Mouse (Mus musculus) limb, embryonic 15.5 days (tissue): Measurements from ENCODE around the gene Rnasel. TPM values are rescaled to one million over a fixed set of nuclear protein-coding genes. Genes with fewer than 3 reads are reported as not detected.

Source experiments
- ATAC-seq: fragments of 200-750 bp; cut with Nextera tagmentation; 2 replicates; pipeline ENCODE4 v1.8.0; 2017; ENCODE audit warnings: low read depth, moderate TSS enrichment; ENCODE audit not compliant: insufficient number of reproducible peaks, low FRiP score, low TSS enrichment
- H3K27ac ChIP-seq: fragments of 300-500 bp; sonication (generic); 2 replicates; pipeline ENCODE4 v1.5.1; 2015; ENCODE audit warnings: moderate library complexity, mild to moderate bottlenecking, inconsistent platforms
- H3K27me3 ChIP-seq: fragments of 300-500 bp; sonication (generic); 2 replicates; pipeline ENCODE4 v1.6.1; 2015; ENCODE audit warnings: inconsistent platforms
- H3K36me3 ChIP-seq: fragments of 300-500 bp; sonication (generic); 2 replicates; pipeline ENCODE4 v1.6.1; 2015; ENCODE audit warnings: inconsistent platforms
- H3K4me1 ChIP-seq: fragments of 300-500 bp; sonication (generic); 2 replicates; pipeline ENCODE4 v1.6.1; 2015; ENCODE audit warnings: inconsistent platforms
- H3K4me2 ChIP-seq: fragments of 300-500 bp; sonication (generic); 2 replicates; pipeline ENCODE4 v1.6.1; 2015; ENCODE audit warnings: mild to moderate bottlenecking, inconsistent platforms
- H3K4me3 ChIP-seq: fragments of 300-500 bp; sonication (generic); 2 replicates; pipeline ENCODE4 v1.5.1; 2015; ENCODE audit warnings: mild to moderate bottlenecking, inconsistent platforms
- H3K9ac ChIP-seq: fragments of 300-500 bp; sonication (generic); 2 replicates; pipeline ENCODE4 v1.6.1; 2015; ENCODE audit warnings: inconsistent platforms
- H3K9me3 ChIP-seq: fragments of 300-500 bp; sonication (generic); 2 replicates; pipeline ENCODE4 v1.6.1; 2016; ENCODE audit warnings: inconsistent platforms
- WGBS: fragments of 180-500 bp; shearing (Covaris S2); methylation state at CpG from one replicate; pipeline ENCODE4 v1.1.7; 2015; 5-methylcytosine and 5-hydroxymethylcytosine counted together
- polyA plus RNA-seq: library from polyadenylated mRNA; unstranded; fragments of >200 nt; fragmentation: Nextera tagmentation; extraction: Ambion mirVana; gene quantifications from 2 replicates; pipeline ENCODE4 v1.2.1, GENCODE M21; 2015

The Rnasel gene
- polyA plus RNA-seq, 1 experiment from 2014 or later, result 10.2 TPM

DNA sequence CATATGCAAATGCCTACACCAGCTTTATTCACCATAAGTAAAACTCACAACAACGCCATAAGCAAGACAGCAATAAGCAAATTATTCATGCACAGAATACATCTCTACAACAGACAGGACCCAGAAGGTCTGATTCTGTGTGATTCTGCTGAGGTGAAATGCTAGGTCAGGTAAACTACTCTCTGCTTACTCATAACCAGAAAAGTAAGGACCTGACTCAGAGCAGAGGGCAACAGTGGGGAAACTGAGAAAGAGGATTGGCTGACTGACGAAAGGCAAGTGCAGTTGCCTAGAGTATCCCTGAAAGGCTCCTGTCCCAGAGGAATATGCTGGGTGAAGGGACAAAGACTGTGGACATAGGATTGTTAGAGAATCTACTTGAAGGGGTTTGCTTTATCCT, 36.6 kb upstream of the Rnasel start:
- Histone ChIP-seq H3K9ac (no peak overlapping the region), H3K9me3 (no peaks in the 10 kb centered on the region), H3K27me3 (no peaks in the 10 kb centered on the region), H3K4me2 (no peak overlapping the region), H3K36me3 (no peaks in the 10 kb centered on the region), H3K4me3 (no peak overlapping the region), H3K27ac (no peak overlapping the region), H3K4me1 (peaks cover 3% of the 10 kb centered on the region; the same call in 1 of the 2 replicates)
- 90% methylated on average over 2 of the region's 2 CpGs for WGBS
- ATAC-seq, result no peak

- H3K4me1 ChIP-seq, result no peaks in the 10 kb centered on the region
- ATAC-seq, result no peak
These were observed 31.2 kb upstream of the Rnasel start for GRCm38 (mm10) chr1:153717990-153718389.

DNA sequence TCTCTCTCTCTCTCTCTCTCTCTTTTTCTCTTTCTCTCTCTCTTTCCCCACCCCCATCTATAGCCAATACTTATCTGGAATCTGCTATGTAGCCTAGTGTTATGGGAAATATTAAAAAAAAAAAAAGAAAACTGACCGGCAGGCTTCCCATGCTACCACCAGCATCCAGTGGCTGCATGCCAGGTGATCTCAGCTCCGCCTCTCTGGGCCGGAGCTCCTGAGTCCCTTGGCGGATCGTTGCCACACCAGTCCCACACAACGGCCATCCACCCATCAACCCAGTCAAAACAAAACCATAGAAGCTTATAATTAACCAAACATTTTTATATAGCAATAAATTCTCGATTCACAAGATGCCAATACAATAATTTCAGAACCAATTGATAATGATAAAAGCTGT, 28.3 kb upstream of the Rnasel start:
- Histone ChIP-seq H3K4me2 (no peak overlapping the region), H3K36me3 (no peaks in the 10 kb centered on the region), H3K4me1 (no peaks in the 10 kb centered on the region), H3K27me3 (no peaks in the 10 kb centered on the region), H3K9ac (no peak overlapping the region), H3K9me3 (no peaks in the 10 kb centered on the region), H3K27ac (no peak overlapping the region), H3K4me3 (no peak overlapping the region)
- 74% methylated on average over 7 of the region's 7 CpGs for WGBS
- ATAC-seq, result no peak

More at GRCm38 (mm10) chr1:153717990-153718389, 31.2 kb upstream of the Rnasel start:
- no peak overlapping the region for H3K4me3 ChIP-seq
- H3K9me3 ChIP-seq, result no peaks in the 10 kb centered on the region
- H3K4me2 ChIP-seq, result no peak overlapping the region
- H3K36me3 ChIP-seq, result no peaks in the 10 kb centered on the region
- WGBS, result 76% methylated on average over 1 of the region's 1 CpGs
- H3K9ac ChIP-seq, result no peak overlapping the region
- no peaks in the 10 kb centered on the region for H3K27me3 ChIP-seq
- H3K27ac ChIP-seq, result no peak overlapping the region

DNA sequence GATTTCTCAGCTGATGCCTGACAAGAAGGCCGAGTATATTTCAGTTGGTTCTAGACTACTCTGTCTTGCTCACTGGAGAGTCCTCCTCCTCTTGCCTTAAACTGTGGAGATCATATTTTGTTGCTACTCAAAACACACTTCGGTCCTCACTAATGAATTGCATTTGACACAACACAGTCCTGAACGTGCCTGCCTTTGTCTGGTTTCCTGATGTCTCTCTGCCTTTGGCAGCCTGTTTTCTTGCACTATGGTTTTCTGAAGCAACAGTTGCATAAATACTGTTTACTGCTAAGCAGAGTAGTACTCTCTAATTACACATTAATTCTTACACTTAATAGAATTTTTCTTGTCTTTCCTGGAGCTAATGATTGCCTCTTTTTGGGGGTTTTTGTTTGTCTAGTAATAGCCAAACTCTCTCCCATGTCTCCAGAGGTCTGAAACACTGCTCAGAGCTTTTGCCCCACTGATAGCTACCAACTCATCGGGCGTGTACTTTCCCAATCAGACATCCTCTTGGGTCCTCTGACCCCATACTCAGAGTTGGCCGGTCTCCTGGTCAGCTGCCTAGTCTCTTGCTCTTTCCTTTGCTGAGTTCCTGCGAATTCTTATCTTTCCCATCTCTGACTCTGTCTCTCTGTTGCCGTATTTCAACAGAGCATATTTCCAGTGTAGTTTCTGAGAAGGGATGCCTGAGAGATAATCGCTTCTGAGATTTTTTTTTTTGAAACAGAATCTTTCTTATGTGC, 27.5 kb upstream of the Rnasel start:
- Histone ChIP-seq H3K36me3 (no peaks in the 10 kb centered on the region), H3K27me3 (no peaks in the 10 kb centered on the region), H3K4me1 (no peaks in the 10 kb centered on the region), H3K4me2 (no peak overlapping the region), H3K9ac (no peak overlapping the region), H3K9me3 (no peaks in the 10 kb centered on the region), H3K4me3 (no peak overlapping the region), H3K27ac (no peak overlapping the region)
- WGBS, result 85% methylated on average over 9 of the region's 9 CpGs
- ATAC-seq, result no peak

DNA sequence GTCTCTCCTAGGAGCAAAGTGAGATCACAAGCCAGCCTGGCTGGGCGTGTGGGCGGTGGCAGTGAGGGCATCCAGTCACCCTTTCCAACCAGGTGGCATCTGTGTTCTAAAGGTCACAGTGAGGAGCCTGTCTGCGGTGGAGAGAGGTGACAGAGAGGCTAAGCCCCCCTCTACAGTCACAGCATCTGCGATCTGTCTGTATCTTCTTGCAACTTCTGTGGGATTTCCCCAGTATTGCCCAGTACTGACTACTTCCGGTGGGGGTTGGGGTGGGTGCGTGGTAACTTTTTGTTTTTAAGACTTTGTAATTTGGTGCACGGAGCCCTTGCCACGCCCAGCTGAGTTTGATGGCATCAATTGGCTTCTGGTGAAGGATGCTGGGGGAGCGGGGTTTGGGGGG, 25.8 kb upstream of the Rnasel start:
- no peak overlapping the region for H3K4me3 ChIP-seq
- no peaks in the 10 kb centered on the region for H3K36me3 ChIP-seq
- no peak overlapping the region for H3K9ac ChIP-seq
- H3K4me1 ChIP-seq, result no peaks in the 10 kb centered on the region
- no peak overlapping the region for H3K4me2 ChIP-seq
- no peak overlapping the region for H3K27ac ChIP-seq
- 71% methylated on average over 9 of the region's 9 CpGs for WGBS
- no peaks in the 10 kb centered on the region for H3K9me3 ChIP-seq
- ATAC-seq, result no peak
- no peaks in the 10 kb centered on the region for H3K27me3 ChIP-seq

DNA sequence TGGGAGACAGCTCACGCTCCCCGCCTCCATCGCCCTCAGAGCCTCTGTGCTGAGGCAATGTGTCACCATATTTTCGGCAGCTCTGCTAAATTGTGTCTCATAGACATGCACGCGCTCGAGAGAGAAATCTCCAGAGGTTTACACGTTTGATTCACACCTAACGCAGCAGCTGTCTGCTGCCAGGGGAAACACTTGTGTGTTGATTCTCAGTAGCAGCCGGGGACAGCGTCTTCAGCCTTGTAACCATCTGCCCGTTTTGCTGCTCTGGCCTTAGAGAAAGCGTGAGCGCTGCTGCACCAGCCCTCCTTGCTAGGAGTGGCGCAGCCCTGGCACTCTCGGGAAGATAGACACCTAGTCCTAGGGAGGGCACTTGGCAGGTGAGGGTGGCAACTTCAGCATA, 22.6 kb upstream of the Rnasel start:
- Histone ChIP-seq H3K4me3 (no peak overlapping the region), H3K27me3 (no peaks in the 10 kb centered on the region), H3K36me3 (no peaks in the 10 kb centered on the region), H3K27ac (no peak overlapping the region), H3K9me3 (no peaks in the 10 kb centered on the region), H3K4me1 (no peaks in the 10 kb centered on the region), H3K9ac (no peak overlapping the region), H3K4me2 (no peak overlapping the region)
- 78% methylated on average over 16 of the region's 16 CpGs for WGBS
- ATAC-seq, result no peak

- Histone ChIP-seq H3K36me3 (no peaks in the 10 kb centered on the region), H3K4me1 (peaks cover 17% of the 10 kb centered on the region), H3K9ac (no peak overlapping the region), H3K9me3 (no peaks in the 10 kb centered on the region), H3K27me3 (0 out of 2 replicates have a peak, but pooled peaks cover 3% of the 10 kb centered on the region), H3K4me2 (no peak overlapping the region), H3K27ac (no peak overlapping the region), H3K4me3 (no peak overlapping the region)
- 63% methylated on average over 2 of the region's 2 CpGs for WGBS
- ATAC-seq, result no peak
These were observed 19.4 kb upstream of the Rnasel start for GRCm38 (mm10) chr1:153729806-153730205.

DNA sequence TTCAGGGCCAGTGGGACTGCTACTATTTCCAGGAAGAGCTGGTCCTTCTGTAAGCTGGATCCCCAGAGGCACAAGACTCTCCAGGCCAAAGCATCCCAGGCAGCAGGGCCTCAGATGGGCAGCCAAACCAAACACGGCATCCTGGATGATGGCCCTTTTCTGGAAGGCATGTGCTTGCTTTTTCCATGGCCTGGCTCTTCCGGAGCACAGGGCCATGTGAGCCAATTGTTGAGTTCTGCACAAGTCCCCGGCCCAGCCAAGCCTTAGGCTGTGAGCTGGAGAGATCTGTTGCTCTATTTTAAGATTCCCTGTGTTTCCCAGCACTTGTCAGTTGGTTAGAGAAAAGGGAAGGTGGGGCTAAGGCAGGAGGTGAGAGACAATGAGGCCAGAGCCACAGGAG, 18.6 kb upstream of the Rnasel start:
- H3K4me3 ChIP-seq, result no peak overlapping the region
- H3K4me2 ChIP-seq, result no peak overlapping the region
- H3K9me3 ChIP-seq, result no peaks in the 10 kb centered on the region
- H3K36me3 ChIP-seq, result no peaks in the 10 kb centered on the region
- WGBS, result 35% methylated on average over 3 of the region's 3 CpGs
- H3K9ac ChIP-seq, result no peak overlapping the region
- no peak overlapping the region for H3K27ac ChIP-seq
- no peak for ATAC-seq
- H3K27me3 ChIP-seq, result 0 out of 2 replicates have a peak, but pooled peaks cover 3% of the 10 kb centered on the region
- H3K4me1 ChIP-seq, result peaks cover 17% of the 10 kb centered on the region

DNA sequence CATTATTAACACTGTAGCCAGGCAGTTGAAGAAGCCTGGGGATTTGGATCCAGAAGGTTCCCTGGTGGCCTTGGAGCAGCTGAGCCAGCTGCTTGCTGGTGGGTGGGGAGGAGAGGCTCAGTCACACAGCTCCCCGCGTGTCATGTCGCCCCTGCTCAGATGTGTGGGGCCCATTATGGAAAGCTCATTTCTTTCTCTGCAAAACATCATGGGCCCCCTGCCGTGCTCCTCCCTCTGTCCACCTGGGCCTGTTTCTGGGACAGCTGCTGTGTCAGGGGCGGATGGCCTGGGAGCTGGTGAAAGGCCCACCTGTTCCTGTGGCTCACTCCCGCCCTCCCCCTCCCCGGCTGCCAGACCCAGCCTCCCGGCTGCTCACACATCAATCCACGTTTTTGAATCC, 16.0 kb upstream of the Rnasel start:
- no peak overlapping the region for H3K4me2 ChIP-seq
- ATAC-seq, result no peak
- WGBS, result 27% methylated on average over 9 of the region's 9 CpGs
- peaks cover 25% of the 10 kb centered on the region for H3K4me1 ChIP-seq
- no peaks in the 10 kb centered on the region for H3K36me3 ChIP-seq
- no peak overlapping the region for H3K4me3 ChIP-seq
- H3K27me3 ChIP-seq, result peaks cover 9% of the 10 kb centered on the region; the same call in 1 of the 2 replicates
- no peak overlapping the region for H3K27ac ChIP-seq
- no peak overlapping the region for H3K9ac ChIP-seq
- H3K9me3 ChIP-seq, result no peaks in the 10 kb centered on the region

GRCm38 (mm10) chr1:153734866-153735265, 14.4 kb upstream of the Rnasel start:
- Histone ChIP-seq H3K9me3 (no peaks in the 10 kb centered on the region), H3K36me3 (no peaks in the 10 kb centered on the region), H3K27ac (no peak overlapping the region), H3K27me3 (peaks cover 19% of the 10 kb centered on the region), H3K4me3 (no peak overlapping the region), H3K4me1 (peaks cover 31% of the 10 kb centered on the region), H3K9ac (no peak overlapping the region), H3K4me2 (no peak overlapping the region)
- ATAC-seq, result no peak
- WGBS, result 87% methylated on average over 4 of the region's 4 CpGs

DNA sequence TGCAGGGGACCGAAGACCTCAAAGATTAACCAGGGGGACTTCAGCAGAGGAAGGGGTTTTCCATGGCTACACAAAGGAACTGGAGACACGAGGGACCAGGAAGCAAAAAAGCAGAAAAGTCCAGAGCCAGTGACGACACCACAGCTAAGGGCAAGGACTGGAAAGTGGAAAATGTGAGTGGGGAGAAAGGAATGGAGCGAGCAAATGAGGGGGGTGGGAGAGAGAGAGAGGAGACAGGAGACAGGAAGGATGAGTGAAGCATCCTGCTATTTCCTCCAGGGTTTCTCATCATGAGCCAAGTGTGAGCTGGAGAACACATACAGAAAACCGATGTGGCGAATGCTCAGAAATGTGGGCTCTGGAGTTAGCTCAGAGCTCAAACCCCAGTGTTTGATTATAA, 13.1 kb upstream of the Rnasel start:
- ATAC-seq, result no peak
- Histone ChIP-seq H3K27ac (no peak overlapping the region), H3K4me2 (no peak overlapping the region), H3K4me3 (no peak overlapping the region), H3K36me3 (no peaks in the 10 kb centered on the region), H3K4me1 (peaks cover 38% of the 10 kb centered on the region), H3K9me3 (no peaks in the 10 kb centered on the region), H3K9ac (no peak overlapping the region), H3K27me3 (peaks cover 19% of the 10 kb centered on the region)
- 58% methylated on average over 6 of the region's 6 CpGs for WGBS

DNA sequence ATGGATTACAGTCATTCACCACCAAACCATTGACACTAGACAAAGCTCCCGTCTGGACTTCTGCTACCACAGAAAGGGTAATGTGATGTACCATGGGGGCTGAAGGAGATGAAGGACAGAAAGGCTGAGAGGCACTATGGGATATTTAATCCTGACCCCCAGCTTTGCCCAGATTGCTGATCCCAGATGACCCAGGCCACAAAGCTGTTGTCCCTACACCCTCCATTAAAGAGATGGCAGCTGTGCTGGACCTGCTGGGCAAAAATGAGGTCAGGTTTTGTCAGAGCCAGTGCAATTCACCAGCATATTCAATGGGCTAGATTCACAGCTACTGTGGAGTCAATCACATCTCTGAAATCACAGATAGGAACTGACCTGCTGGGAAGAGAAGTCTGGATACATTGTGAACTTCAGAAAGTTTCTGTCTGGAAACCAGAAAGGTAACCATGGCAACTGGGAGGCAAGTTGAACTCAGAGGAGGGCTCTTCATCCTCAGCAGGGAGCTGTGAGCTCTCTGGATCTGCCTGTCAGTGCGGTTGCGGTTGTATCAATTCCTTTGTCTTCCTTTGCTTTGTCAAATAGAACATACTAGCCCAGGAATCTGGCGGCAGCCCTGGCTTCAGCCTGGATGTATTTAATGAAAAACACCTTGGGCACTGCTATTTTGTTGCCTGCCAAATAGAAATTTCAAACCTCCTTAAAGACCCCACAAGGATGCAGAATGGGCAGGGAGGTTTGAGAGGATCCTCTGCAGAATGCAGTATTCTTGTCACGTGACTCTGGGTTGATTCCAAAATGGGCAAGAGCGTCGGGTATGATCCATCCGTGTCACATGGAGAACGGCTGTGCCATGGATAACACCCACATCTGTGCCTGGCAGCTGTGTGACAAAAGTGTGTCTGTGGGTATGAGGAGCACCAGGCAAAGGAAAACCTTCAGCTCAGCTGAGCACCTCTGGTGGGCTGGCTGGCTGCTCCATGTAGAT, 11.8 kb upstream of the Rnasel start:
- no peak for ATAC-seq
- Histone ChIP-seq H3K4me2 (no peak overlapping the region), H3K9ac (no peak overlapping the region), H3K27me3 (peaks cover 19% of the 10 kb centered on the region), H3K9me3 (no peaks in the 10 kb centered on the region), H3K36me3 (no peaks in the 10 kb centered on the region), H3K27ac (no peak overlapping the region), H3K4me1 (peaks cover 38% of the 10 kb centered on the region), H3K4me3 (no peak overlapping the region)
- 44% methylated on average over 9 of the region's 9 CpGs for WGBS
